Mouse (Mus musculus) WW6 (cell line): Measurements from ENCODE around the gene Gm2000.
"Not testable (repeated sequence)": the region's sequence is repeated elsewhere in the genome, so short reads cannot be mapped to it uniquely, and the experiment has no call there.

ENCODE experiments used
- DNase-seq: peaks from one replicate; pipeline ENCODE4 v3.0.0-alpha.2; 2013; ENCODE audit warnings: low read depth, low spot score

Gm2000 gene

GRCm38 (mm10) chr1:156365740-156366139 lies at the start of gene Gm2000:
TSS of gene Gm2000 (plus strand) at chr1:156366040.
- no peak for DNase-seq

GRCm38 (mm10) chr1:156323126-156323525 lies 42.7 kb upstream of the Gm2000 start:
- no peak for DNase-seq

GRCm38 (mm10) chr1:156340847-156341246 lies 25.0 kb upstream of the Gm2000 start:
- no peak for DNase-seq

DNA sequence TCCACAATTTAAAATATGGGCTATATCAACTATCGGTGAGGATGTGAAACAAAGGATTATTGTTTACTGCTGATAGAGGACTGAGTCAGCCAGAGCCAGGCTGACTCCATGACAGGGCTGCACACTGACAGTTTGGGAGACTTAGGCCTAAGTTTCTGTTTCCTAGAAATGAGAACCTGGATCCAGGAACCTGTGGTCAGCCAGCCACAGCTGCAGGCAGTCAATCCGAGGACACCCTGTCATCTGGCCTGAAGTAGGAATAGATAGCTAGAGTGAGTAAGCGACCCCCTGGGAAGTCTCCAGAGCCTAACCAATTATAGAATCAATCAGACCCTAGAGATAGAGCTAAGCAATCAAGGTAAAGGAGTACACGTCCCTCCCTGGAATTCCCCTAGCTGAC lies 21.4 kb upstream of the Gm2000 start:
- DNase-seq, result no peak

GRCm38 (mm10) chr1:156345633-156346032 lies 20.2 kb upstream of the Gm2000 start:
- no peak for DNase-seq

- no peak for DNase-seq
Observed at GRCm38 (mm10) chr1:156349031-156349430, 16.8 kb upstream of the Gm2000 start.

DNA sequence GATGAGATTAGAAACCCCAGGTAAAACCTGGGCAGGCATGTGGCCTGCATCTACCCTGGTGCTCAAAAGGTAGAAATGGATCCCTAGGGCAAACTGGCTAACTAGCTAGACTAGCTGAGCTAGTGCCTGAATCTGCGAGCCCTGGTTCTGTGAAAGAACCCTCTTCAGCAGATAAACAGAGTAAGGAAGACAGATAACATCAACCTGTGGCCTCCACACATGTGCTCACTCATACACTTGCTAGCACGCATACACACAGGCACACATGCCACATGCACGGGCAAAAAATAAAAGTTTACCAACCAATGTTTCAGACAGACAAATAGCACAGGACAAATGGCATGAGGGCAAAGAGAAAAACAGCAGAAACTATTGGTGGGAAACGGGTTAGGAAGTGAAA lies 15.4 kb upstream of the Gm2000 start:
- no peak for DNase-seq

DNA sequence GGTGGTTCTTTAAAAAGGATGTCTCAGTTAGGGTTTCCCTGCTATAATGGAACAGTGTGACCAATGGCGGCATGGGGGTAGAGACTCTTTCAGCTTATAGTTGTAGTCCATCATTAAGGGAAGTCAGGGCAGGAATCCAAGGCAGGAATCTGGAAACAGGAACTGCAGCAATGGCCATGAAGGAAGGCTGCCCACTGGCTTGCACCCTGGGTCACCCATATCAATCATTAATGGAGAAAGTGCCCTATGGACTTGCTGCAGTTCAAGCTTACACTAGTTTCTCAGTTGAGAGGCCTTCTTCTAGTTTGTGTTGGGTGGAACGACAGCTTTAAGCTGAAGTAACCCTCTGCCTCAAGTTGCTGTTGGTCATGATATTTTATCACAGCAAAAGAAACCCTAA lies 13.4 kb upstream of the Gm2000 start:
- no peak for DNase-seq

DNA sequence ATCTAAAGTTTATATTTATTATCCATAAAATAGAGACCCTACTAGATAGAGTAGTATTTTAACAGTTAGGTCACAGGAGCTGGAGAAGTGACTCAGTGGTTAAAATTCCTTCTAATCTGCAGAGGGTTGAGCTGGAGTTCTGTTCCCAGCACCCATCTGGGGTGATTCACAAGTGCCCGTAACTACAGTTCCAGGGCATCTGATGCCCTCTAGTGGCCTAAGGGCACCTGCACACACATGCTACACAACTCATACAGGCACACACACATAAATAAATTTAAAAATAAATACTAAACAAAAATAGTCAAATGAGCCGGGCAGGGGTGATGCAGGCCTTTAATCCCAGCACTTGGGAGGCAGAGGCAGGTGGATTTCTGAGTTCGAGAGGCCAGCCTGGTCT lies 15.4 kb downstream of the Gm2000 start:
- no peak for DNase-seq

DNA sequence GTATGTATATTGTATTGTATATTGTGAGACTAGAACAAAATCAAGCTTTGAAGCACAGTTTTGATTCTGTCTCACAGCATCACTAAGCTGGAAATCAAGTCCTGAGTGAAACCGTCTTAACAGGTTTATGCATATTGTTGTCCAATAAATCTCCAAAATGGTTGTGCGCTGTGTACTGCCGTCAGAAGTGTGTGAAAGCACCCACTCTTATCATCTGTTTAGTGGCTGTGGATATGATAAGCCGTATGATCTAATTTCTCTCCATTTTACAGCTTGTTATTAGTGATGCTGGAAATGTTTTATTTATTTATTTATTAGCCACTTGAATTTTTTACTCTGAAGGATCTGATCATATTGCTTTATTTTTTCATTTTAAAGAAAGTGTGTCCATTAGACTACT lies 20.4 kb downstream of the Gm2000 start:
- no peak for DNase-seq

GRCm38 (mm10) chr1:156386880-156387279 lies 21.0 kb downstream of the Gm2000 start:
- DNase-seq, result no peak

- no peak for DNase-seq
Observed at GRCm38 (mm10) chr1:156393148-156393547, 27.3 kb downstream of the Gm2000 start.

DNA sequence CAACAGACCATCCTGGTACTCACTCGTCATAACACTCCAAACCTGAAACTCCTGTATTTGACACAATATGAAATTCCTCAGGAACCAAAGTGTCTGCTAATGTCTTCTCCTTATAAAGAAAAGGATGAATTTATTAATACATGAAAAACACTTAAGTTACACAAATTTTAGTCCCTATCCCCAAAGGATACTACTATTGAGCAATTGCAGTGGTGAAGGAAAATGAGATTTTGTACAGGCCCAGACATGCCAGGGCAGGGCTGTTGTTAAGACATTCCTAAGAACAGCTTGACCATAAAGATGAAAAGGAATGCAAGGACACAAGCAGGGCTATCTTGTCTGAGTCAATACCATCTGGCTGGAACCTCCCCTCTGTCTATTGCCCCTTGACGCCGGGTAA lies 34.3 kb downstream of the Gm2000 start:
- DNase-seq, result not testable (repeated sequence)

GRCm38 (mm10) chr1:156402491-156402890 lies 36.7 kb downstream of the Gm2000 start:
- DNase-seq, result no peak

GRCm38 (mm10) chr1:156403251-156403650 lies 37.4 kb downstream of the Gm2000 start:
- DNase-seq, result no peak

DNA sequence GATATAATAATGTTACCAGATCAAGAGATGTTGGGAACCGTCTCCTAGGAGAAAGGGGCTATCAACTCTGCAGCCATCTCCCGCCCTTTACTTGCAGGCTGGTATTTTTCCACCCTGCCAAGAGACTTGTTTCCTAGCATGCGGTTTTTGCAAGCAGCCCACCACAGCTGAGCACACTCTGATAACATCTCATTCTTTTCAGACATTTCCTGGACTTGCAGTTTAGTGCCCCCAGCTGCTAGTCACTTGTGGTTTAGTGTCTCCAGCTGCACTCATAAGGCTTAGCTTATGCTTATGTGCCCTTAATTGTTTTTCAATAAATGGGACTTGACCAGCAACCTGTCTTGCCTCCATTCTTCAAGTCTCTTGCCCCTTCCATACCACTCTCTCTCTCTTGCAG lies 42.2 kb downstream of the Gm2000 start:
- DNase-seq, result no peak

DNA sequence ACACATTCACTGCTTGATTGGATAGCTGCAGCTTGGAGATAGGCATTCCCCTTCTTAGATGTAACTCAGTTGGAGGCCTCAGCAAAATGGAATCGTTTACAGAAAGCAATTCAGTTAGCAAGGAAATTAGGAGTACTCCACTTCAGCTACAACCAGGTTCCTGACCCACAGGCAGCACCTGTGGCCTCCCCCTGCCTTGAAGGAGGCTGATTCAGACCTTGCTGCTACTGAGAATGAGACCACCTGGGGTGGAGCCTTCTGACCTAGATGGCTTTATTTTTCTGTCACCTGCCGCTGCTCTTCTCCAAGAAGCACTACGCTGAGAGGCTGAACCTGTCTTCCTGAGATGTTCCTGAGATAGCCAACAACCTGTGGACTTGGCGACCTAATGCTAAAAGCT lies 42.7 kb downstream of the Gm2000 start:
- DNase-seq, result no peak
